Mouse (Mus musculus): ENCODE results near the gene Tmf1.

Gene Tmf1

GRCm38 (mm10) chr6:97178491-97179366 lies at the start of gene Tmf1:
Tmf1 (minus strand) TSS chr6:97179122.
- peak; percentile 96 for DNase-seq

GRCm38 (mm10) chr6:97227067-97227847 lies 48.3 kb upstream of the Tmf1 start:
- no peak for DNase-seq

DNA sequence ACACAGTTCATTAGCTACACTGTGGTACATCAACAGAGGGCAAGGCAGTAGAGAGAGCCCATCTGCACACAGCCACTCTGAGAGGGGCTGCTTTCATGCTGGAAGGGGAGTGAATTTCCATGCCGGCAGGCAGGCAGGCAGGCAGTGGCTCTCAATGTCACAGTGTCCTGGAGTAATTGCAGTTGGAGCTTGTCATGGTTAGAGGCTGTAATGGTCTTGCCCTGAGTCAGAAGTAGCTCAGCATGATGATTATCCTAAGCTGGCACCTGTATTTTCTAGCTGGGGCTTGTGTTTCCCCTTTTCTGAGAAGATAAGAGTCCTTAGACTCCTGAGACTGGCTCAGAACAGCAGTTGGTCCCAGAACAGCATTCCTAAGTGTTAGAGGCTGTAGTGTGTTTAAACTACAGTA lies 47.2 kb upstream of the Tmf1 start:
- peak; percentile 34 for DNase-seq

- no peak for DNase-seq
Measured at GRCm38 (mm10) chr6:97224505-97224904, 45.6 kb upstream of the Tmf1 start.

DNA sequence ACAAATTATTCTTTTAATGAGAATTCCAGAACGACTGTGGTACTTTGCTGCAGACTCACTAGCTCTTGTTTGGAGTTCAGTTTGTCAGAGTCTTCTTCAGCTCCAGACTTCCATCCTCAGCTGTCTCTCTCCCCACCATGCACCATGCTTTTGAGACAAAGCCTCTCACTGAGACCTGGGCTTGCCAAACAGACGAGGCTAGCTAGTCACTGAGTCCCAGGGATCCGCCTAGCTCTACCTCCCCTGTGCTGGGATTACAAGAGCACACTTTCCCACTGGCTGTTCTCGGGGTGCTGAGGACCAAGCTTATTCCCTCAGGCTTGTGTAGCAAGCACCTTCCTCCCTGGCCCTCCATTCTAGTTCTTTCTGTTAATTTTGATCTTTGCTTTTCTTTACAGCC lies 44.6 kb upstream of the Tmf1 start:
- no peak for DNase-seq

- no peak for DNase-seq
Measured at GRCm38 (mm10) chr6:97222931-97223467, 44.1 kb upstream of the Tmf1 start.

DNA sequence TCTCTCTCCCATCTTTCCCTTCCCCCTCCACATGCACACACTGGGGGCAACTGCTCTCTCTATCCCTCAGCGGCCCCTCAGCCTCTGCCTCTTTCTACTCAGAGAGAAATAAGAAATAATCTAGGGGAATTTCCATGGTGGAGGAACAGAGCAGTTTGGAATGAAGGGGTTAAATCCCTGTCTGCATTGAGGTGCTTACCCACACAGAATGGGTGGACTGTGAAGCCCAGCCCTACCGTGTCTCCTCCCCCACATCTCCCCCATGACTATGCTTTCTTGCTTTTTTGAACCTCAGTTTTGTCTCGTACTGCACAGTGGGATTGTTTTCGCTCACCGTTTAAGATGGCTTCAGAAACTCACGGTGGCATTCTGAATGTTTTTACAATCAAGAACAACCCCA lies 43.4 kb upstream of the Tmf1 start:
- no peak for DNase-seq

- DNase-seq = no peak
Measured at GRCm38 (mm10) chr6:97221205-97222025, 42.5 kb upstream of the Tmf1 start.

DNA sequence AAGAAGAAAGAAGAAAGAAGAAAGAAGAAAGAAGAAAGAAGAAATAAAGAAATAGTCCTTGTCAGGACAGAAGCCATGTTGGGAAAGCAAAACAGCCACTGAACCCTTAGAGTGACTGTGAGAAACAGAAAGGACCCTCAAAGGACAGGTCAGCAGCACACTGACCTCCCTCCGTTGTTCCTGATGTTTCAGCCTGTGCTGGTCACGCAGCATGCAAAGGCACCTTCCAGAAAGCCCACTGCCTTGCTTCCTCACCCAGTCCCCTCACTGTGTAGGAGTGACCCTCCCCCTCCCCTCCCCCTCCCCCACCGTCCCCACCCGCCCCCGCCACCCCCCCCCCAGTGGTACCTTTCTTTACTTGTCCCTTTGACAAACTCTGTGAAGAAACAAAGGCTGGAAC lies 41.8 kb upstream of the Tmf1 start:
- DNase-seq = no peak

- DNase-seq = no peak
Measured at GRCm38 (mm10) chr6:97216154-97216821, 37.4 kb upstream of the Tmf1 start.

- DNase-seq = peak; percentile 34
Measured at GRCm38 (mm10) chr6:97211981-97212380, 33.1 kb upstream of the Tmf1 start.

GRCm38 (mm10) chr6:97210962-97211601 lies 32.2 kb upstream of the Tmf1 start:
- DNase-seq = no peak

DNA sequence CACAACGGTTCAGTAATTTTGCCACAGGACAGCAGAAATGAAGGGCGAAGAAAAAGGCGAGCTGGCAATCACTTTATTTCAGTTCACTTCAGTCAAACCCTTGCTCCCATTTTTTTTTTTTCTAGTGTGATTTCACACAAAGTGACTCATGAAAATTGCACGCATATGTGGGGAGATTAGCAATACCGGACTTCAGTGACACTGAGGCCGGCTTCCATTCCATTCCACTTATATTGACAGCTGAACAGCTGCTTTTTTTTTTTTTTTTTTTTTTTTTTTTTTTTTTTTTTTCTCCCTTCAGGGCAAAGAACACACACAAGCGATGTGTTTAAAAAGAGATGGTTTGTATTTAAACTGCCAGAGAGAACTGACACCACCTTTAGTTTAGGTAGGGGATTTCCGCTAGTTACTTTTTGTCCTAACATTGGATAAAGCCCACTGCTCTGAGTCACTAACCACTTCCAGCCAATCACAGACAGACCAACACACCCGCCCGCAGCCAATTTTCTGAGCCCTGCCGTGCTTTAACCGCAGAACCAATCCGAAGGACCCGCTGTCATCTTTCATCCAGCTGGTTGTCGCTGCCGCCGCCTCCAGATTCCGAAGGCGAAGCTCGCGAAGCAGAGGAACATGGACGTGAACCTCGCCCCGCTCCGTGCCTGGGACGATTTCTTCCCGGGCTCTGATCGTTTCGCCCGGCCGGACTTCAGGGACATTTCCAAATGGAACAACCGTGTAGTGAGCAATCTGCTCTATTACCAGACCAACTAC lies 31.5 kb upstream of the Tmf1 start, which contains the start of gene Arl6ip5:
Gene Arl6ip5, plus strand, starts transcription at position 499 of the 771 bp plus-strand sequence.
- peak; percentile 91 for DNase-seq

GRCm38 (mm10) chr6:97209751-97210150 lies 30.8 kb upstream of the Tmf1 start:
- no peak for DNase-seq

GRCm38 (mm10) chr6:97209201-97209600 lies 30.3 kb upstream of the Tmf1 start:
- no peak for DNase-seq

- DNase-seq = no peak
Measured at GRCm38 (mm10) chr6:97208406-97208805, 29.5 kb upstream of the Tmf1 start.

DNA sequence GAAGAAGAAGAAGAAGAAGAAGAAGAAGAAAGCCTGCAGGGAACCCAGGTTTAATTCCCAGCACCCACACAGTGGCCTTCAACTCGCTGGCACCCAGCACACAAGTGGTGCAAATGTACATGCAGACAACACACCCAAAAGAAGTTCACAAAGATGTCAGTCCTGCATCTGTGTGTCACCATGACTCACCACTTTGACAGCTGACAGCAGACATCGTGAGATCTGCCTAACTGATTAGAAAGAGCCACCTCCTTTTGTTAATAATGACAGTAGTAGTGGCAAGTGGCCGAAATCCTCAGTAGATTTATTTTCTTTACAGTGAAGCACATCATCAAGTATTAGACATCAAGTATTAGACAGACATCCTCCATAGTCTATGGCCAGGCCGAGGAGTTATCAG lies 28.2 kb upstream of the Tmf1 start:
- DNase-seq = no peak

DNA sequence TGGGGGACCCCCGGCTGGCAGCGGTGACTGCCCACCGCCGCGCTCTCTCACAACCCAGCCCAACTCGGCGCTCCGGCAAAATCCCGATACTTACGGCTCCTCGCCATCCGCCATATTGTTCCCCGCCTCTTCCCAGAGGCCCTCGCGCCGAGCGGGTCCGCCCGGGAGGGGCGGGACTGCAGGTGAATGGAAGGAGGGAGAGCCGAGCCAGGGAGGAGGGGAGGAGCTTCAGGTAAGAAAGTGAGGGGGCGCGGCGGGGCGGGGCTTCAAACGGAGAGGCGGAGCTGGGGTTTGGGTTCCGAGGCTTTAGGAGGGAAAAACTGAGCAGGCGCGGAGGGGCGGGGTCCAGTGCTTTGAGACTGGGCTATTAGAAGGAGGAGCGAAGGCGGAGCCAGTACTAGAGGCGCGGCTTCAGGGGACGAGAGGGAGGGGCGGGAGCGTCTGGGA lies 26.5 kb upstream of the Tmf1 start, which contains the start of gene Uba3:
Gene Uba3, minus strand, starts transcription at position 209 of the 447 bp plus-strand sequence.
- peak; percentile 98 for DNase-seq

- peak; percentile 31 for DNase-seq
Measured at GRCm38 (mm10) chr6:97204952-97205351, 26.0 kb upstream of the Tmf1 start.

- DNase-seq = no peak
Measured at GRCm38 (mm10) chr6:97204252-97204869, 25.4 kb upstream of the Tmf1 start.
